Mouse (Mus musculus) gonadal fat pad, adult 2 months (tissue): ENCODE data around the gene Phb. TPM values are rescaled to one million over a fixed set of nuclear protein-coding genes. Genes with fewer than 3 reads are reported as not detected.
"Not testable (repeated sequence)": the region's sequence is repeated elsewhere in the genome, so short reads cannot be mapped to it uniquely, and the experiment has no call there.

ENCODE experiments used
- DNase-seq: peaks from one replicate; pipeline ENCODE4 v3.0.0-alpha.2; 2012; ENCODE audit warnings: low read depth
- polyA plus RNA-seq: library from polyadenylated mRNA; depleted of rRNA; stranded (reverse); fragments of >200 nt; gene quantifications from 2 replicates; pipeline ENCODE4 v1.2.3, GENCODE M21; 2012

The Phb gene
- polyA plus RNA-seq, 1 experiment, result 165 TPM

GRCm38 (mm10) chr11:95650001-95650400 lies 16.8 kb upstream of the Phb start:
- no peak for DNase-seq

- no peak for DNase-seq
These were observed 15.8 kb upstream of the Phb start for GRCm38 (mm10) chr11:95650981-95651380.

- DNase-seq, result no peak
These were observed 9.3 kb upstream of the Phb start for GRCm38 (mm10) chr11:95657449-95657848.

- DNase-seq, result no peak
These were observed 420 bp downstream of the Phb start for GRCm38 (mm10) chr11:95667177-95667576.

GRCm38 (mm10) chr11:95668086-95668485 lies 1.3 kb downstream of the Phb start:
- DNase-seq, result not testable (repeated sequence)

- no peak for DNase-seq
These were observed 8.7 kb downstream of the Phb start for GRCm38 (mm10) chr11:95675498-95675897.

GRCm38 (mm10) chr11:95676307-95676706 lies 9.6 kb downstream of the Phb start:
- no peak for DNase-seq

GRCm38 (mm10) chr11:95677925-95678701 lies 11.4 kb downstream of the Phb start:
- DNase-seq, result no peak

- no peak for DNase-seq
These were observed 15.3 kb downstream of the Phb start for GRCm38 (mm10) chr11:95681995-95682601.

GRCm38 (mm10) chr11:95682946-95683345 lies 16.2 kb downstream of the Phb start:
- DNase-seq, result no peak

GRCm38 (mm10) chr11:95686031-95686430 lies 19.3 kb downstream of the Phb start:
- no peak for DNase-seq

- no peak for DNase-seq
These were observed 20.4 kb downstream of the Phb start for GRCm38 (mm10) chr11:95687084-95687656.

GRCm38 (mm10) chr11:95688515-95688914 lies 21.8 kb downstream of the Phb start:
- DNase-seq, result no peak

- DNase-seq, result no peak
These were observed 22.2 kb downstream of the Phb start for GRCm38 (mm10) chr11:95688981-95689380.

GRCm38 (mm10) chr11:95689544-95689943 lies 22.8 kb downstream of the Phb start:
- DNase-seq, result no peak

GRCm38 (mm10) chr11:95698541-95698940 lies 31.8 kb downstream of the Phb start:
- no peak for DNase-seq

GRCm38 (mm10) chr11:95700778-95701739 lies 34.3 kb downstream of the Phb start:
- no peak for DNase-seq

GRCm38 (mm10) chr11:95704032-95704969 lies 37.5 kb downstream of the Phb start:
- DNase-seq, result no peak

GRCm38 (mm10) chr11:95704970-95705330 lies 38.2 kb downstream of the Phb start:
- no peak for DNase-seq

- DNase-seq, result no peak
These were observed 42.8 kb downstream of the Phb start for GRCm38 (mm10) chr11:95709534-95710040.

- DNase-seq, result no peak
These were observed 43.7 kb downstream of the Phb start for GRCm38 (mm10) chr11:95710478-95710877.
